Mouse (Mus musculus) midbrain, embryonic 10.5 days (tissue): ENCODE measurements at regions not wholly inside any gene's neighbourhood (a gene's known extent, or its start where the extent isn't known, plus 50 kb on each side); places are given as distances from the start of the nearest gene placed in this dataset.

ENCODE experiments used
- DNase-seq: peaks from one replicate; pipeline ENCODE4 v3.0.0-alpha.2; 2017; ENCODE audit warnings: low spot score
- H3K27ac ChIP-seq: fragments of 300-500 bp; sonication (generic); replicated peaks from 2 replicates; pipeline ENCODE4 v1.5.1; 2016; ENCODE audit warnings: mild to moderate bottlenecking
- H3K27me3 ChIP-seq: fragments of 300-500 bp; sonication (generic); 2 replicates; pipeline ENCODE4 v1.6.1; 2016; ENCODE audit warnings: low read depth, mild to moderate bottlenecking; ENCODE audit not compliant: poor library complexity, severe bottlenecking
- H3K36me3 ChIP-seq: fragments of 300-500 bp; sonication (generic); 2 replicates; pipeline ENCODE4 v1.6.1; 2016; ENCODE audit warnings: mild to moderate bottlenecking, moderate library complexity
- H3K4me1 ChIP-seq: fragments of 300-500 bp; sonication (generic); 2 replicates; pipeline ENCODE4 v1.6.1; 2016
- H3K4me3 ChIP-seq: fragments of 300-500 bp; sonication (generic); 2 replicates; pipeline ENCODE4 v1.5.1; 2016; ENCODE audit warnings: mild to moderate bottlenecking, moderate library complexity
- H3K9me3 ChIP-seq: fragments of 300-500 bp; sonication (generic); replicated peaks from 2 replicates; pipeline ENCODE4 v1.6.1; 2016; ENCODE audit warnings: mild to moderate bottlenecking
- WGBS: fragments of 180-500 bp; shearing (Covaris S2); methylation state at CpG from one replicate; pipeline ENCODE4 v1.1.7; 2016; 5-methylcytosine and 5-hydroxymethylcytosine counted together

GRCm38 (mm10) chrX:134890583-134890982 is 74.0 kb downstream of the Nxf2 start:
- no peaks in the 10 kb centered on the region for H3K9me3 ChIP-seq
- H3K36me3 ChIP-seq, result no peaks in the 10 kb centered on the region
- no peak overlapping the region for H3K4me3 ChIP-seq
- no peaks in the 10 kb centered on the region for H3K4me1 ChIP-seq
- no peak for DNase-seq
- H3K27ac ChIP-seq, result no peak overlapping the region
- H3K27me3 ChIP-seq, result peaks cover 21% of the 10 kb centered on the region
- WGBS, result 88% methylated on average over 3 of the region's 3 CpGs

DNA sequence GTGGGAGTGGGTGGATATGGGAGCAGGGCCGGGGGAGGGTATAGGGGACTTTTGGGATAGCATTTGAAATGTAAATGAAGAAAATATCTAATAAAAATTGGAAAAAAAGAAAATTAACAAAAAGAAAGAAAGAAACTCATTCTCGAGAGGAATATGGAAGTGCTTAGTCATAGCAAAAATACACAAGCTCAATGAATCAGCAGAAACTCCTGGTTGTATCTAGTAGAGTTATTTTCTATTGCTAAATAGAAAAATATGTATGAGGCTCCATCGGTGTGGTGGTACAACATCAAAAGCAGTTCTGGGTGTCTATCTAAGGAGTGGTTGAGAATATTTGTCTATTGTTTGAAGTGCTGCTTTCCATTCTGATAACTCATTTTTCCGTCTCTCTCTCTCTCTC is 74.9 kb downstream of the Nxf2 start:
- H3K4me3 ChIP-seq, result no peak overlapping the region
- H3K4me1 ChIP-seq, result no peaks in the 10 kb centered on the region
- H3K9me3 ChIP-seq, result no peaks in the 10 kb centered on the region
- DNase-seq, result no peak
- H3K27ac ChIP-seq, result no peak overlapping the region
- 91% methylated on average over 4 of the region's 4 CpGs for WGBS
- peaks cover 28% of the 10 kb centered on the region for H3K27me3 ChIP-seq
- no peaks in the 10 kb centered on the region for H3K36me3 ChIP-seq

DNA sequence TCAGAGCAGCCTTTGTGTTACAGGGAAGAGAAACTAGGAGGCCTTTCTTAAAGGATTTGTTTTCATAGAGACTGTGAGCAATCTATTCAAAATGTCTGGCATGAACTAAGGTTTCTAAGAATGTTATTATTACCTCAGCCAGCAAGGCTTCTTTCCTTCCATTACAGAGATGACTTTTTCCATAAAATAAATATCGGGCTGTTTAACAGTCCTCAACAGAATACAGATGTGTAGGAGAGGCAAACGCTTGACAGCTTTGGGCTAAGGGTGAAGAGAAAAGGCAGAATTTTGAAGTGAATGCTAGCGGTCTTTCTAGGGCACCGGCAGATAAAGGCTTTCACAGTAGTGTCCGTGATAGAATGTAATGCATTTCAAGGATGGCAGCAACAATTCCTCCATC is 73.3 kb upstream of the Armcx2 start:
- no peaks in the 10 kb centered on the region for H3K4me1 ChIP-seq
- H3K27me3 ChIP-seq, result peaks cover 70% of the 10 kb centered on the region
- no peak overlapping the region for H3K4me3 ChIP-seq
- WGBS, result 82% methylated on average over 5 of the region's 5 CpGs
- DNase-seq, result no peak
- H3K9me3 ChIP-seq, result no peaks in the 10 kb centered on the region
- no peak overlapping the region for H3K27ac ChIP-seq
- H3K36me3 ChIP-seq, result no peaks in the 10 kb centered on the region

DNA sequence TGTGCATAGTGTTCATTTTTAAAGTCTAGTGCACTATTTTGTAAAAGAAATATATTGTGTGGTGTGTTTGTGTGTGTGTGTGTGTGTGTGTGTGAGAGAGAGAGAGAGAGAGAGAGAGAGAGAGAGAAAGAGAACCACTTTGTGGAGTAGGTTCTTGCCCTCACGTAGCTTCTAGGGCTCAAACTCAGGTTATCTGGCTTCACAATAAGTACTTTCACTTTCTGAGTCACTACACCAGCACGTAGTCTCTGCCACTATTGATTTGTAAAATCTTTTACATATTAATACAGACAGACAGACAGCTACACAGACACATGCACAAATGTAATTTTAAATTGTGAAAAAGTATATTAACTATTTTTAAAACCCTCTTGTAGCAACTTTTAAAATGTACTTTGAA is 70.9 kb upstream of the Armcx2 start:
- Histone ChIP-seq H3K36me3 (no peaks in the 10 kb centered on the region), H3K4me1 (no peaks in the 10 kb centered on the region), H3K27ac (no peak overlapping the region), H3K27me3 (peaks cover 80% of the 10 kb centered on the region), H3K4me3 (no peak overlapping the region), H3K9me3 (no peaks in the 10 kb centered on the region)
- no peak for DNase-seq
- 72% methylated on average over 2 of the region's 2 CpGs for WGBS

DNA sequence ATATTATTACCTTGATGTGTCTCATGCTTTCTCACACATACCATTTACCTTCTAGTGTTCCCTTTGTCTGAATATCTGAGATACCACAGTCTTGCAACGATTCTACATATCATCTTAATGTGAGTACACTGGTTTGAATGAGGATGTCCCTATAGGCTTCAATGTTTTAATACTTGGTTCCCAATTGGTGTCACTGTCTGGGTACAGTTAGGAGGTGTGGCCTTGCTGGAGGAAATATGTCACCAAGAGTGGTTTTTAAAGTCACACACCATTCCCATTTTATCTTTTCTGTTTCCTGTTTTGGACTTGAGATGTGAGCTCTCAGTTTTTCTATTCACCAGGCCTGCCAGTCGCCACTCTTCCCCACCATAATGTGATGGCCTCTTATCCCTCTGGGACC is 69.8 kb upstream of the Armcx2 start:
- peaks cover 84% of the 10 kb centered on the region for H3K27me3 ChIP-seq
- H3K4me3 ChIP-seq, result no peak overlapping the region
- WGBS, result 82% methylated on average over 2 of the region's 2 CpGs
- H3K9me3 ChIP-seq, result no peaks in the 10 kb centered on the region
- H3K27ac ChIP-seq, result no peak overlapping the region
- no peaks in the 10 kb centered on the region for H3K36me3 ChIP-seq
- H3K4me1 ChIP-seq, result no peaks in the 10 kb centered on the region
- no peak for DNase-seq

GRCm38 (mm10) chrX:134874696-134875095 is 65.7 kb upstream of the Armcx2 start:
- peaks cover 74% of the 10 kb centered on the region for H3K27me3 ChIP-seq
- H3K27ac ChIP-seq, result no peak overlapping the region
- H3K9me3 ChIP-seq, result no peaks in the 10 kb centered on the region
- H3K4me3 ChIP-seq, result no peak overlapping the region
- 69% methylated on average over 2 of the region's 2 CpGs for WGBS
- no peak for DNase-seq
- no peaks in the 10 kb centered on the region for H3K36me3 ChIP-seq
- no peaks in the 10 kb centered on the region for H3K4me1 ChIP-seq

GRCm38 (mm10) chrX:134873651-134874050 is 64.6 kb upstream of the Armcx2 start:
- no peaks in the 10 kb centered on the region for H3K4me1 ChIP-seq
- DNase-seq, result no peak
- no peaks in the 10 kb centered on the region for H3K9me3 ChIP-seq
- H3K27me3 ChIP-seq, result peaks cover 76% of the 10 kb centered on the region
- 76% methylated on average over 1 of the region's 1 CpGs for WGBS
- no peak overlapping the region for H3K4me3 ChIP-seq
- H3K36me3 ChIP-seq, result no peaks in the 10 kb centered on the region
- no peak overlapping the region for H3K27ac ChIP-seq

DNA sequence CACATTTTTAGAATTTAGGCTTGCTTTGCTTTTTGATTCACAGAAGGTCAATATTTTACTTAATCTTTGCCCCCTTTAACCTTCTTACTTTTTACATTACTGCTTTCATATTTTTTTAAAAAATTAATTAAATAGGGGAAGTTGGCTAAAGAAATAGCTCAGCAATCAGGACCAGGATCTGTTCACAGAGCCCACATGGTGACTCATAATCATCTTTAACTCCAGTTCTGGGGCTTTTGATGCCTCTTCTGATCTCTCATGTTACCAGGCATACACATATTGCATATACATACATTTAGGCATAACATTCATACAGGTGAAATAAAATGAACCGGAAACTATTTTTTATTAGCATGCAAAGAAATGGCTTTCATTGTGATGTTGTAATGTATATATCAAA is 52.6 kb upstream of the Armcx2 start:
- H3K9me3 ChIP-seq, result no peaks in the 10 kb centered on the region
- H3K4me1 ChIP-seq, result no peaks in the 10 kb centered on the region
- peaks cover 79% of the 10 kb centered on the region for H3K27me3 ChIP-seq
- no peaks in the 10 kb centered on the region for H3K36me3 ChIP-seq
- 100% methylated on average over 1 of the region's 1 CpGs for WGBS
- no peak overlapping the region for H3K4me3 ChIP-seq
- no peak for DNase-seq
- no peak overlapping the region for H3K27ac ChIP-seq
